Mouse (Mus musculus): ENCODE measurements at regions not wholly inside any gene's neighbourhood (a gene's known extent, or its start where the extent isn't known, plus 50 kb on each side); places are given as distances from the start of the nearest gene placed in this dataset.

- no peak for TF ChIP-seq CTCF (IDR thresholded peaks at IDR 0.05)
- DNase-seq (ENCODE audit: extremely low spot score in 1 of 2, low spot score in 2 of 2): no peak
- H3K27ac ChIP-seq: no peak overlapping the region
- intact Hi-C loops (cut with DNase I): no loop called here
- no peak overlapping the region for H3K4me3 ChIP-seq
These were observed 80.1 kb downstream of the Gm572 start for GRCm38 (mm10) chr4:148723208-148723607.

- no peak overlapping the region for H3K4me3 ChIP-seq
- no peak for DNase-seq (ENCODE audit: extremely low spot score in 1 of 2, low spot score in 2 of 2)
These were observed 80.1 kb upstream of the Casz1 start for GRCm38 (mm10) chr4:148723934-148724719.

GRCm38 (mm10) chr4:148728800-148729199 is 75.4 kb upstream of the Casz1 start:
- DNase-seq (ENCODE audit: extremely low spot score in 1 of 2, low spot score in 2 of 2): no peak
- H3K27ac ChIP-seq: no peak overlapping the region
- no peak overlapping the region for H3K4me3 ChIP-seq
- TF ChIP-seq CTCF (IDR thresholded peaks at IDR 0.05): no peak
- intact Hi-C loops (cut with DNase I): no loop called here

More at GRCm38 (mm10) chr4:148723934-148724719, 80.1 kb upstream of the Casz1 start:
- no peak overlapping the region for H3K27ac ChIP-seq
- TF ChIP-seq CTCF (IDR thresholded peaks at IDR 0.05): no peak
- intact Hi-C loops (cut with DNase I): no loop called here

- Histone ChIP-seq H3K4me3 (no peak overlapping the region), H3K27ac (no peak overlapping the region)
- DNase-seq (ENCODE audit: extremely low spot score in 1 of 2, low spot score in 2 of 2): no peak
- intact Hi-C loops (cut with DNase I): no loop called here
- TF ChIP-seq CTCF (IDR thresholded peaks at IDR 0.05): no peak
These were observed 72.6 kb upstream of the Casz1 start for GRCm38 (mm10) chr4:148731586-148731985.

GRCm38 (mm10) chr4:148734061-148734460 is 70.2 kb upstream of the Casz1 start:
- no peak for TF ChIP-seq CTCF (IDR thresholded peaks at IDR 0.05)
- Histone ChIP-seq H3K27ac (no peak overlapping the region), H3K4me3 (no peak overlapping the region)
- intact Hi-C loops (cut with DNase I): no loop called here
- DNase-seq (ENCODE audit: extremely low spot score in 1 of 2, low spot score in 2 of 2): no peak

GRCm38 (mm10) chr4:148734547-148734946 is 69.7 kb upstream of the Casz1 start:
- Histone ChIP-seq H3K27ac (no peak overlapping the region), H3K4me3 (no peak overlapping the region)
- intact Hi-C loops (cut with DNase I): no loop called here
- DNase-seq (ENCODE audit: extremely low spot score in 1 of 2, low spot score in 2 of 2): no peak
- TF ChIP-seq CTCF (IDR thresholded peaks at IDR 0.05): no peak

- no peak for DNase-seq (ENCODE audit: extremely low spot score in 1 of 2, low spot score in 2 of 2)
- intact Hi-C loops (cut with DNase I): no loop called here
- Histone ChIP-seq H3K4me3 (no peak overlapping the region), H3K27ac (no peak overlapping the region)
- no peak for TF ChIP-seq CTCF (IDR thresholded peaks at IDR 0.05)
These were observed 65.4 kb upstream of the Casz1 start for GRCm38 (mm10) chr4:148738601-148739530.

- peak; percentile 74 to 82 for DNase-seq (ENCODE audit: extremely low spot score in 1 of 2, low spot score in 2 of 2)
- TF ChIP-seq CTCF (IDR thresholded peaks at IDR 0.05): peak; percentile 91
- Histone ChIP-seq H3K4me3 (peak overlapping the region; percentile 41), H3K27ac (no peak overlapping the region)
- intact Hi-C loops (cut with DNase I): loop anchor here (1.0 to 5.0 kb wide), 3 partner anchors 62 to 334 kb away; partner anchors contain the start of gene Casz1
These were observed 61.4 kb upstream of the Casz1 start for GRCm38 (mm10) chr4:148742549-148743413.

- no peak for DNase-seq (ENCODE audit: extremely low spot score in 1 of 2, low spot score in 2 of 2)
- no peak for TF ChIP-seq CTCF (IDR thresholded peaks at IDR 0.05)
- no peak overlapping the region for H3K27ac ChIP-seq
- H3K4me3 ChIP-seq: no peak overlapping the region
- intact Hi-C loops (cut with DNase I): loop anchor here (2.0 to 5.0 kb wide), 2 partner anchors 61 to 159 kb away; partner anchors contain the start of gene Casz1
These were observed 60.8 kb upstream of the Casz1 start for GRCm38 (mm10) chr4:148743414-148743844.

GRCm38 (mm10) chr4:148744053-148744452 is 60.2 kb upstream of the Casz1 start:
- no peak for TF ChIP-seq CTCF (IDR thresholded peaks at IDR 0.05)
- intact Hi-C loops (cut with DNase I): loop anchor here (5.0 kb wide), 1 partner anchor 158 kb away; no protein-coding TSS in a partner anchor
- no peak for DNase-seq (ENCODE audit: extremely low spot score in 1 of 2, low spot score in 2 of 2)
- Histone ChIP-seq H3K27ac (no peak overlapping the region), H3K4me3 (no peak overlapping the region)

Data from left cerebral cortex, adult 2 months (tissue).